Mouse (Mus musculus) mature B cell (primary cell): ENCODE measurements around the gene Vipas39.
"Not testable (repeated sequence)": the region's sequence is repeated elsewhere in the genome, so short reads cannot be mapped to it uniquely, and the experiment has no call there.

ENCODE experiments used
- in situ Hi-C: fragments of 300-500 bp; cut with MboI; formaldehyde crosslinking; loops from 2 replicates; pipeline ENCODE4 v1.14.3; 2019

The Vipas39 gene

DNA sequence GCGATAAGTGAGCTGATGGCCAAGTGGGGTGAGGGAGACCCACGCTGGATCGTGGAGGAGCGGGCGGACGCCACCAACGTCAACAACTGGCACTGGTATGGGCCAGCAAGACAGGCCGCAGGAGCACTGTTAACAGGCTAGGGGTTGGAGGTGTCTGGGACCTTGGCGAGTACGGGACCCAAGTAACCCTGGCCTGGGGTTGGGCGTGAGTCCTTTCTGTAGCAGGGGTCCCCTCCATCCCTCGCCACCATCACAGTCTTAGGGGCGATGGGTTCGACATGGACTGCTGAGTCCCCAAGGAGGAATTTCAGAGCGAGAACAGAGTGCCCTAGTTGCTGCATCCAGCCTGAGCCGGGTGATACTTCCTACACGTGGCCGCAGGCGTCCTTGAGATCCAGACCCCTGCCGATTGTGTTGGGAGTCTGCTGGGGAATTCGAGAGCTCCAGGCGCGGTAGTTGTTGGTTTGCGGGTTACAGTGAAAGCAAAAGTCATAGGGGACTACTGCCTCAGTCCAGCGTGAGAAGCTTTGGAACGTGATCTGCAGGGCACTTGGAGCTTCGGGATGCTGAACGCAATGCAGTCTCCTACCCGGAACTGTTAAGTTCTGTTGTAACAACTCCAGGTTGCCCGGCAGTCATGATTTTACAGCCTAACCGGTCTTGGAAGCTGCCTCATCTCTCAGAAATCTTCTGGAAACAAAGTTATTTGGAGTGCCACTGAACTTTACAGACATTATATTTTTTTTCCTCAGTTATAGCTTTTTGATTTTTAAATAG, 959 bp upstream of the Vipas39 start:
- in situ Hi-C loops = no loop called here

DNA sequence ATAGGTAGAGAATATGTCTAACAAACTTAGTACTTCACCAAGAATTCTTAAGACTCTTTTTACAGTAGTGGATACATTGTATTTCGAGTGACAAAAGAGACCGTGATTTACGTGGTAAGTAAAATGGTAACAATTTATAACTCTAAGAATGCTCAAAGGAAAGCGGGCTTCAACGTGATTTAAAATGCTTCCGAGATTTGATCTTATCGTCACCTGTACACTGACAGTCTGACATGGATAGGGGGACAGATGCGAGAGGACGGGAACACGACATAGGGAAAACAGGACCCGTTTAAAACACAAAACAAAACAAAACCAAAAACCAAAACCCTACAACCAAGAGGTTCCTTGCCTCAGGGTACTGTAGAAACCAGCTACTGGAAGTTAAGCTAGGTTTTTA, 612 bp downstream of the Vipas39 start:
- in situ Hi-C loops = no loop called here

DNA sequence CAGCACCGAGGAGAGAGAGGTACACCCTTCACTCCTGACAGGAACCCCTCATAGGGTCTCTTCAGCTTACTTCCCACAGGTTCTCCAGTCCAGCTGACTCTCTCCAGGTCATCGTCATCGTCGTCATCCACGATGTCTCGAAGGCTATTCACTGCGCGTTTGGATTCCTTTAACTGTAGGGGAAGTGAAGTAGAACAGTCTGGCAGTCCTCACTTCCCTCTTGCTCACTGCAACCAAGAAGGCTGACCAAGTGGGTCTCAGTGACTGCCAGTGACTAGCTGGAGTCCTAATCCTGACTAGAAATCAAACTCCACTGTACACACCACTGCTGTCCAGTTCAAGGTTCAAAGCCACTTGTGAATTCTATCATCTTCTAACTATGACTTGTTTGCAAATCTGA, 5.5 kb downstream of the Vipas39 start:
- in situ Hi-C loops = no loop called here

DNA sequence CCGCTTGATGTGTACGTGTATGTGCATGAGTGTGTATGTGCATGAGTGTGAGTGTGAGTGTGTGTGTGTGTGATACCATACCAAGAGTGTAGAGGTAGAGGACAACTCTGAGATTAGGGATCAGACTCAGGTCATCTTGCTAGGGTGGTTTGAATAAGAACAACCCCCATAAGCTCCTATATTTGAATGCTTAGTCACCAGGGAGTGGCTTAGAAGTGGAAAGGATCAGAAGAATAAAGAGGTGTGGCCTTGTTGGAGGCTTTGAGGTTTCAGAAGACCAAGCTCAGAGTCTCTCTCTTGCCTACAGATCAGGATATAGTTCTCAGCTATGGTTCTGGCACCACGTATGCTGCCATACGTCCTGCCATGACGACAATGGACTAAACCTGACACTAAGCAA, 9.4 kb downstream of the Vipas39 start:
- in situ Hi-C loops = no loop called here

DNA sequence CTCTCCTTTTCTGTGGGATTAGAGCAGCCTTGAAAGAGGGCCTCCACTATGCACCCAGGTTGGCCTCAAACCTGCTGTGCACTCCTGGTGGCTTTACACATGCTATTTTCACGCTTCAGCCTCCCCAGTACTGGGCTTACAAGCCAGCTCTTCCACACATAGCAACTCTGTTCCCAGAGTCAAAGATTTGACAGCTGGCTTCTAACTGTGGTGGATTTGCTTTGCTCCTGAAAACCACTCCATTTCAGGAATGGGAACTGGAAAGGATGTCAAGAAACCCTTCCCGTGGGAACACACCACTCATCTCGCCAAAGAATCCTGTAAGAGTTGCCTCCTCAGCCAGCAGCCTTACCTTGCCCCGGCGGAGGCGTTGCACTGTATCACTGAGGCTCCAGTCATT, 12.2 kb downstream of the Vipas39 start:
- in situ Hi-C loops = no loop called here

DNA sequence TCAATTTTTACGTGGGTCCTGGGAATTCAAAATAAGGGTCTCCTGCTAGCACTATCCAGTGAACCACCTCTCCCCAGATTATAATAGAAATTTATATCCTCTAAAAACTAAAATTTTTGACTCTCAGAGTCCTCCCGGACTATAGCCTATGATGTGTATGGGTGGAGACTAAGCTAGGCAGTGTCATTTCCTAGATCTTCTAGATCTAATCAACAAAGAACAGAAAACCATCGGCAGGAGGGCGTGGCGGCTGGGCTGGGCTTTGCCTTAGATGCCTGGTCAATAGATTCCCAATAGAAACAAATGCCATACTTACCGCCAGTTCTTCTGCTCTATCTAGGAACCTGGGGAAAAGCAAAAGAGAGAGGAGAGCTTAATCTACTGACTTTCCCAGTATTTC, 15.9 kb downstream of the Vipas39 start:
- in situ Hi-C loops = no loop called here

DNA sequence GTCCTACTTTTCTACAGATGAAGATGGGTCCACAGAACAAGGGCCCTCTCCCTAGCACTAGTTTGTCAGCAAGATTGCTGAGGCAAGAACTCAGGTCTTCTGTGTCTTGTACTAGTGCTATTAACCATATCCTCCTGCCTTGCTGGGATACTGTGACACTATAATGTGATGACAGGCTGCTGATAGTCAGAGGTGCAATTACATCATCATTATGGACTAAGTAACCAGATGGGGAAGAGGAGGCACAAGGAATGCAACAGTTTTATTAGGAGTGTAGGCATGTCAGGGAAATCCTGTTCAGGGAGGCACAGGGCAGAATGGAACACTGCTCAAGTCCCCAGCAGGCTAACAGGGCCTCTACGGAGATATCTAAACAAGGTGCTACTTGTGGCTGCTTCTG, 27.4 kb downstream of the Vipas39 start, which contains the start of gene Noxred1:
TSS of gene Noxred1 (minus strand) at position 101 of the 400 bp plus-strand sequence.
- in situ Hi-C loops = no loop called here

DNA sequence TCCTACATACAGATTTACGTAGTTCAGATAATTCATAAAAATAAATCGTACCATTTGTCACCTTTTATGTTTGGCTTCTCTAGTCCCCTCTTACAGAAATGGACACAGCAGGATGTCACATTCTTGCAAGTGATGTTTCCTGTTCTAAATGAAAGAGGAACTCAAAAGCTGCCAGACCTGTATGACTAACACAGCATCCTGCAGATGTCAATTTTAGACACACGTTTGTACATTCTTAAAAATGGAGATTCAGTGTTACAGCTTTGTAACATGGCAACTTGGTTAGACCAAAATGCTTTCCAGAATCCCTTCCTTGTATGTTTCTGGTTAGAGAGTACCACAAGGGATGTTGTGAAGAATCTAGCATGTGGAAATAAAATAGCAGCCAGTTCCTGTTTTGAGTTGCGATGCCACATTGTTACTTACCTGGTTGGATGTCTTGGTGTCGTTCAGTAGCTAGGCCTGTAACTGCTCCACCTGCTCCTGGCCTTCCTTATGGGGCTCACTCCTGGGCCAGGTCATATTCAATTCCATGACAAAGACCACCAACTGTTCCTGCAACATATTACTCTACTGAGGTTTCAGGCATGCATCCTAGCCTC, 29.1 kb downstream of the Vipas39 start:
- in situ Hi-C loops = no loop called here

DNA sequence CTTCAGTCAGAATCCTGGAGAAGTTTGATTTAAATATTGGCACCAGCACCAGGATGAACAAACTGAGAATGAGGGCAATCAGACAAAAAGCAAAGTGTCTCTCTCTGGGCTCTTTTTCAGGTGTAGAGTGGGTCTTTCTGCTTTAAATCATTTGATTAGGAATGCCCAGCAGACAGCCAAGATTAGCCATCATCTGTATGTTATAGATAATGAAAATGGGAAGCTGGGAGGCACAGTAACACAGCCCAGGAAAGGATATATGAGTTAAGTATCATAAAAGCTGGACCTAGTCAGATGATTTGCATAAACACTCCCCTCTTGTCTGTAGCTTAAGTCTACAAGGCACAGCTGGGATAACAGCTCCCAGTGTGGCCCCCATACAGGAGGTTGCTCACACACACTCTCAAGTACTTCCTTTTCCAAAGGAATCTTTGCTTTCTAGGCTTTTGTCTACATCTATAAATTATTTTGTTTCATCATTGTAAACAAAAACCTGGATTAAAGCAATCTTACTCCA, 35.6 kb downstream of the Vipas39 start:
- in situ Hi-C loops = no loop called here

DNA sequence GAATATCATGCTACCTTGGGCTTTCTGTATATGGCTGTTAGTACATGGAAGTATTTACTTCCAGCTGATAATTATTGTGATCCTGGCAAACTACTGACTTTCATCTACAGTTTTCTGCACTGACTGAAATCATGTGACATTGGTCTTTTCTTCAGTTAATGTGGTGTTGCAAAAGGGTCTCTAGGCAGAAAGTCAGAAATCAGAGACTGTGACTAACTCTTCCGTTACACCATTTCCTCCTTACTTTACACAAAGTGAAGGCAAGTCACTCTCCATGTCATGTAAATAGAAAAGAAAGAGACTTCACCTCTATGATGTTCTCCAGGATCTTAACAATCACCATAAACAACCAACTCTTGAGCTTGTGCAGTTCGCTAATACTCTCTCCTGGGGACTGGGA, 36.4 kb downstream of the Vipas39 start:
- in situ Hi-C loops = no loop called here

DNA sequence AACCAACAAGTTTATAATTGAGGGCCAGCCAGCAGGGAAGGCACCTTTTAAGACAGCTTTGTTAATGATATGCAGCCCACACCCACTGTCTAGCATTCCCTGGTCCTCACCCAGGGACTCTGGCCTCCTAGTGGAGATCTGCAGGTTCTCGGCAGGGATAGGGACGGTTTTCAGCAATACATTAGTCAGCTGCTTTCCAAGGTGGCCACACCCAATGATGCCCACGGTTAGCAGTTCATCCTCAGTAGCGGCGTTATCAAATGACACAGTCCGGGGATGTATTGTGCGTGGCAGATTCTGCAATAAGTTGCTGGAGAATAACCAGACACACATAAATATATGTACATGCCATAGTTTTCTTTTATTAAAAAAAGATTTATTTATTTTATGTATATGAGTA, 39.3 kb downstream of the Vipas39 start:
- in situ Hi-C loops = no loop called here

DNA sequence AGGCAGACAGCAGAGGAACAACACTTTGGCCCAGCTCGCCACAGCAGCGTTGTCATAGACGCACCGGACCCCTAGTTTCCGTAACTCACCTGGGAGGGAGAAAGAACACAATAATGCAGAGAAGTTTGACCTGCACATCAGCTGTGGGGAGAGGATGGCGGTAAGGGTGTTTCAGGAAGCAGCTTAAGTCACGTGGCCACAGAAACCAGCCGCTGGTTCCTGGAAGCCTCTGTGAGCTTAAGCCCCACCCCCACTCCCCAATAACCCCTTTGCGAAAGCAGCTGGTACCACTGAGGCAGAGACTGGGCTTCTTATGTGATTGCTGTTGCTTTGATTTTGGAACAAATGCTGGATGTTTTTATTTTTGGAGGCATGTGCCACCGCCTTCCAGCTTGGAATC, 41.1 kb downstream of the Vipas39 start:
- in situ Hi-C loops = no loop called here

DNA sequence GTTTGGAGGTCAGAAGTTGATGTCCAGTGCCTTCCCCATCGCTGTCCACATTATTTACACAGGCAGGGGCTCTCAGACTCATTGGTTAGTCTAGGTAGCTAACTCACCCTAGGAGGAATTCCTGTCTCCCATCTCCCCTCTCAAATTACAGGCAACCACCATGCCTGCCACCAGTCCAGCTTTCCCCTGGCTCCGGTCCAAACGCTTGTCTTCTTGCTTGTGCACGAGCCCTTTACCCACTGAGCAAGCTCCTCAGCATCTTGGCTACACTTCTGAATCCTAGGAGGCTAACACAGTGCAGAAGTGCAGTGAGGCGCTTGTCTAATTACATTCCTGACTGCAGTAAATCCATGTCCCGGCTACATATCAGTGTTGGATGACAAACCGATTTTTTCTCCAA, 46.7 kb downstream of the Vipas39 start:
- in situ Hi-C loops = no loop called here

DNA sequence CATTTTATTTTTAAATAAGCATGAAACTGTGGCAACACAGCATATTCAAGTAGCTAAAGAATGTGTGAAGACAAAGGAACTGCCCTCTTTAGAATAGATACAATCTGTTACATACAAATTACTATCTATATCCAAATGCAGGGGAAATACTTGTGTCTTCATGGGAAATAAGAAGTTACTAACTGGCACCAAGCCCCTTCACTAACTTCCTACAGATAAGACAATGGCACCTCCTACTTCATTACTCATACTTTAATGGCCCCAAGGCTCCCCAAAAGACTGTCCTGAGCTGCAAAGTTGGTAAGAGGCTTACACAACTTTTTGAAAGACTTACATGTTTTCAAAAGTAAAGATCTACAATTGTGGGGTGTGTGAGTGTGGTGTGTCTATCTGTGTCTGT, 48.5 kb downstream of the Vipas39 start:
- in situ Hi-C loops = no loop called here

DNA sequence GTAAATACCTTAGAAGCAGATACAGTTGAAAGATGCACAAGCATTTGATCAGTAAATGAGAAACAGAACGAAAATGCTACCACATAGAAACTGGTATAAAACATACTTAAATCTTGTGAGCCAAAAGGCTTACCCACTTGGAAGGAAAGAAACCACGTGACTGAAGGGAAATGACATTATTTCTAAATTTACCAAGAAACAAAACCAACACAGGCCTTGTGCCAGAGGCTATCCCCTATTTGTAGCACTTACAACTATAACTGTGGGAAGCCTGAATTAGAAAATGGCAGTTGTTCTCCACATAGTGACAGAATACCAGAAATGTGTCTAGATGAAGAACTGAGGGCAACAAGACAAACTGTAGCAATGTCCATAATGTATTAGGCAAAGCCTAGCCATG, 50.0 kb downstream of the Vipas39 start:
- in situ Hi-C loops = no loop called here

DNA sequence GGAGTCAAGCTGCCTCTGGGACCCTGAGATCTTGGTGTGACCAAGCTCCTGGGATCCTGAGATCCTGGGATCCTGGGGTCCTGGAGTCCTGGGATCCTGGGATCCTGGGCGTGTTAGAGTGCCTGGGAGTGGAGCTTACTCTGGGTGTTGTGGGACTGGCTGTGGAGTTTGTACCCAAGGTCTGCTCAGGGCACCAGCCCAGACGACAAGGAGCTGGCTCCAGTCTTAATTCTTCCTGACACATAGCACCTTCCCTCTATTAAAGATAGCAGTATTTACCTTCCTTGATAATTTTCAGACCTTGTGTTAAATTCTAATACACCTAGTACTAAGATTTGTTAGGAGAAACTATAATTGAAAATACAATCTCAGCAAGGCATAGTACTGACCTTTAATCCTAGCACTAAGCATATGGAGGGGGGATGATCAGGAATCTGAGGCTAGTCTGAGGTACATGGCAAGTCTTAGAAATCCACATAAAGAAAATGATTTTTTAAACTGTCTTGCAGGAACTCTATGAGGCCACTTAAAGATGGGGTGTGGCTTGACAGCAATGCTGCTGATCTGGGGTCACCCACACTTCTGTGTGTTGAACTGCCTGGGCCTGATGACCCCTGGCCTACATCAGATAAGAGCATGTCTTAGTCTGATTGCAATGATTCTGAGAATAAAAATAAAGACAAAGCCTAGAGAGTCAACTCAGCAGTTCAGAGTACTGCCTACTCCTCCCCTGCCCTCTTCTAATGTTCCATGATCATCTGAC, 53.0 kb downstream of the Vipas39 start:
- in situ Hi-C loops = no loop called here

DNA sequence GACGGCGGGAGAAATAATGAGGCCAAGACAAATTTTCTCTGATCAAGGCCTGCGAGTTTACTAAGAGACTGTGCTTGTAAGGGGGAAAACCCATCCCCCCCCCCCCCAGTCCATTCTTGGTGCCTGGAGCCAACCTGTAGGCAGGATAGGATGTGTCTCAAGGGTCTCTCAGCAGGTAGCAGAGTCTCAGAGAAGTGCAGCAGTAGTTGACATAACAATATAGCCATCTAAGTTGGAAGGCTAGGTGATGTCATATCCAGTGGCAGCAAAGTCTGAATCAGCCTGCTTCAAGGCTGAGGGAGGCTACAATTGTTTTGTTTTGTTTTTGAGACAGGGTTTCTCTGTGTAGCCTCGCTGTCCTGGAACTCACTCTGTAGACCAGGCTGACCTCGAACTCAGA, 60.3 kb downstream of the Vipas39 start:
- in situ Hi-C loops = not testable (repeated sequence)

DNA sequence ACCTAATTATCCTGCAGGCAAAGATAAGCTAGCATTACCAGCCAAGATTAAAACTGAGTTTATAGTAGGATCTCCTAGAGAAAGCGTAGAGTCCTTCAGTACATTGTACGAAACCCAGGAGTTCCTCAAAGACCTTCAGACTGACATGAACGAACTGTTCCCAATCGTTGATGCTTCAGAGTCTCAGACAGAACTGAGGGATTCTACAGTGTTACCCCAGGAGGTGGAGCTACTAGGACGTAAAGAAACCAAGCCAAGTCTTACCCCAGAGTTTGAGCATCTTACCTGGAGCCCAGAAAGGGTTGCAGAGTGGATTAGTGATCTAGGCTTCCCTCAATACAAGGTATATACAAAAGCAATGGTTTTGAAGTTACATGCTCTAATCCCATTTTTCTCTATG, 64.4 kb downstream of the Vipas39 start:
- in situ Hi-C loops = no loop called here

DNA sequence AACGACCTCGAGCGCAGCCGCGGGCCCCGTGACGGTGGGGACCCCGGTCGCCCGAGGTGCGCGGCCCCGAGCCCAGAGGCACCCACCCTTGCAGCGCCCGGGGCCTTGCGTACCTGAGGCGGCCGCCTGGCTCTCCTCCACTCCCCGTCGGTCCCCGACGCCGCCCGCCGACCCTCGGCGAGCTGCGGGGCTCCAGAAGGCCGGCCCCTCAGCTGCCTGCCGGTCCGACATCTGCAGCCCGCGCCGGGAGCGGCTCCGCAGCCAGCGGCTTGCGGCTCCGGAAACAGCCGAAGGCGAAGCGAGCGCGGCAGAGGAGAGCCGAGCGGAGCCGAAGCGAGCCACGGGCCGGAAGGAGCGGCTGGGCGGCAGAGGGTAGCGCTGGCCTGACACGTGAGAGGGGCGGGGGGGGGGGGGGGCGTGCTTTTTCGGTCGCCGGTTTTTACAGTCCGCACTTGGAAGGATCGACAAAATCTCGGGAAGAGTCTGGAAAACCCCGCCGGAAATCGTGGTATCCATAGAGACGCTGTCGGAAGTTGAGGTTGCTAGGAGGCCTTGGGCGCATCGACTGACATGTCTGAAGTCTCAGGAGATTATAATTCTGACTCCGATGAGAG, 66.0 kb downstream of the Vipas39 start, which contains the start of gene Tmed8:
TSS of gene Tmed8 (minus strand) at position 482 of the 614 bp plus-strand sequence.
- in situ Hi-C loops = no loop called here

DNA sequence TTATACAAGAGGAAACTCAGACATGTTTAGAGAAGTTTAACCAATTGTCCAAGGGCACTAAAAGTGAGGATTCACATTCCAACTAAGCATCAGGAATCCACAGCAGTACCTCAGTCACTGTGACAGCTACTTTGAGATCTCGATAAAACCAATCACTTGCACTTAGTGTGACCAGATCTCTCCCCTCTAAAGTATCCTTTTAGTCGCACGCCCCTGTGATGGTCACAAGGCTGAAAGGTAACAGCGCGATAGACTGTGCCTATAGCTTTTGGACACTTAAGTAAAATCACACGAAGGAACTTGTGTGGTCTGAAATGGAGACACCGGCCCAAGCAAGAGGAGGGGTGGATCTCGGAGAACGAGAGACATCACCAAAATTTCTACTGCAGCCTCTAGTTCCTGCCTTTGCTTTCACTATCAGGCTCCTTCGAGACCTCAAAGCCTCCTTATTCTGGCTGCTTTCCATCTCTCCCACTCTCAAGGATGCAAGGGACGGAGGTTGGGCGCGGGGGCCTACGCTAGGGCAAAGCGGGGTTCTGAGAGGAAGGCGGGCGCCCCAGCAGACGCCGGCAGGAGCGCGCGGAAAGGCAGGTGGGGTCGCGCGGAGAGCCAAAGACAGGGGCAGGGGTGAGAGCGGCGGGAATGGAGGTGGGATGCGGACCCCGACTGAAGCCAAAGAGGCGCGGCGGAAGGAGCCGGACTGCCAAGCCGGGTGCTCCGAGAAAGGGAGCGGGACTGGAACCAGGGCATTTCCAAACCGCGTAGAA, 66.7 kb downstream of the Vipas39 start, which contains the start of gene Samd15:
TSS of gene Samd15 (plus strand) at position 518 of the 767 bp plus-strand sequence.
- in situ Hi-C loops = no loop called here

DNA sequence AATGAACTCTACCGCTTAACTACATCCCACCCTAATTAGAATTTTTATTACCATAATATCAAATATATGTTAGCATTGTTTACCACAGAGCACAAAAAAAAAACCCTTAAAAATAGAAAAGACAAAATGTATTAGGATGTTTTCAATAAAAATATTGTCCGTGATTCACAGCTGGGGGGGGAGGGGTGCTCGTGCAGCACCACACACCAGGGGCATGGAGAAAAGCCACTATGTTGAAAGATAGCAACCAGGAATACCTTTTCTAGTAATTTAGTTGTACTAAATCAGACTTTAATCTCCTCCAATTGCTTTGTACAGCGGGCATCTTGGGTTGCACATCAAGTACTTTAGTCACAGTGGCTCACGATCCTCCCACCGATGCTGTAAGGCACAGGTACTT, 67.3 kb downstream of the Vipas39 start:
- in situ Hi-C loops = no loop called here
